In the genomic region with DNA sequence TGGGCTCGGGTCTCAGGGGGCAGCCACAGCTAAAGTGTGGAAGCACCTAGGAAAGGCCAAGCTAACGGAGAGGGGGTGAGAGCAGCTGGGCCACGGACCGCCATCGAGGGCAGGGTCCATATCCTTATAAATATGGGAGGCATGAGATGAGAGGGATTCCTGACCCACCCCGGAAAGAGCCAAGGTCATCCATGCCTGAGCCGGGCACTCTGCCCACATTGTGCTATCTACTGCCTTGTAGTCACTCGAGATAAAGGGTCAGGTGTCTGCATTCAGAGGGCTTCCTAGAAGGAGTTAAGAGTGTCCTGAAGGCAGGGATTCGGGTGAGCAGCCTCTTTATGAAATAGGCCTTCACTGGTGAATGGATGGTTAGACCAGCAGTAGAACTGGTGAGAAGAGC, we compare ENCODE assay signal across 20 mouse cellular contexts.
A peak's percentile ranks its signal among the peaks of the same experiment; 100 is the strongest.
DNase-seq lines count a peak whose midpoint lies in the region; ATAC-seq and TF ChIP-seq lines count a peak whose summit lies in the region.
"Had no signal": no experiment of that assay in that cellular context is flagged by ENCODE, and none has a peak within 500 bp of the region (broad histone marks: within the 10 kb centered on the region; RNA-seq: fewer than 3 reads in every experiment).

No protein-coding gene starts in this region.

- H3K36me3 ChIP-seq in heart, embryonic 10.5 days, result peaks cover 37% of the 10 kb centered on the region
- H3K36me3 ChIP-seq in midbrain, embryonic 12.5 days, result peaks cover 20% of the 10 kb centered on the region; the same call in 1 of the 2 replicates
- H3K36me3 ChIP-seq in midbrain, postnatal 0 days (ENCODE audit: insufficient read depth, low read length), result peaks cover 6% of the 10 kb centered on the region
- H3K36me3 ChIP-seq in midbrain, embryonic 14.5 days (ENCODE audit: control insufficient read depth, insufficient read depth, low read length), result 0 out of 2 replicates have a peak, but pooled peaks cover 9% of the 10 kb centered on the region
- H3K36me3 ChIP-seq: stomach, embryonic 15.5 days had no signal

- DNase-seq in heart, embryonic 10.5 days (ENCODE audit: low spot score), result no peak
- no peak for DNase-seq in heart, adult 11 months
- no peak for DNase-seq in midbrain, postnatal 0 days (ENCODE audit: low spot score)
- DNase-seq in adrenal gland, postnatal 36 days, result peak; percentile 54 to 59
- no peak for DNase-seq in midbrain, embryonic 14.5 days
- DNase-seq in embryo, embryonic 9.5 days (ENCODE audit: extremely low spot score), result no peak
- DNase-seq: B cell, adult 2 months; forebrain, postnatal 0 days; gastrocnemius, adult 2 months; kidney, adult 2 months; kidney, postnatal 36 days; layer of hippocampus, adult 9-11 months; liver, embryonic 13.5 days; right cerebral cortex, postnatal 14 days; thymus, postnatal 14 days had no signal

- no peak overlapping the region for H3K4me3 ChIP-seq in heart, embryonic 10.5 days
- no peak overlapping the region for H3K4me3 ChIP-seq in midbrain, embryonic 12.5 days
- no peak overlapping the region for H3K4me3 ChIP-seq in midbrain, postnatal 0 days (ENCODE audit: low read depth, low read length)
- no peak overlapping the region for H3K4me3 ChIP-seq in midbrain, embryonic 14.5 days (replicated peaks; ENCODE audit: low read depth, low read length)
- H3K4me3 ChIP-seq: embryonic facial prominence, embryonic 12.5 days; gastrocnemius, adult 2 months; limb, embryonic 12.5 days; liver, embryonic 13.5 days; stomach, embryonic 15.5 days had no signal

- 0 out of 2 replicates have a peak, but pooled peaks cover 4% of the 10 kb centered on the region for H3K27me3 ChIP-seq in heart, embryonic 10.5 days (ENCODE audit: insufficient read depth, poor library complexity, severe bottlenecking)
- no peaks in the 10 kb centered on the region for H3K27me3 ChIP-seq in midbrain, embryonic 12.5 days
- no peaks in the 10 kb centered on the region for H3K27me3 ChIP-seq in midbrain, postnatal 0 days (ENCODE audit: insufficient read depth, low read length)
- H3K27me3 ChIP-seq in midbrain, embryonic 14.5 days (ENCODE audit: control insufficient read depth, insufficient read depth, low read length), result no peaks in the 10 kb centered on the region
- H3K27me3 ChIP-seq: embryonic facial prominence, embryonic 12.5 days; limb, embryonic 12.5 days; liver, embryonic 13.5 days; stomach, embryonic 15.5 days had no signal

- no peak for ATAC-seq in midbrain, embryonic 12.5 days (ENCODE audit: low FRiP score, low read depth)
- no peak for ATAC-seq in midbrain, postnatal 0 days (ENCODE audit: low FRiP score)
- no peak for ATAC-seq in midbrain, embryonic 14.5 days (ENCODE audit: low FRiP score, low TSS enrichment)
- no peak for ATAC-seq in activated CD4-positive, CD25-positive, alpha-beta regulatory T cell, adult 4 months
- ATAC-seq: forebrain, postnatal 0 days had no signal

- H3K9me3 ChIP-seq in heart, embryonic 10.5 days, result no peaks in the 10 kb centered on the region
- 0 out of 2 replicates have a peak, but pooled peaks cover 2% of the 10 kb centered on the region for H3K9me3 ChIP-seq in midbrain, embryonic 12.5 days
- no peaks in the 10 kb centered on the region for H3K9me3 ChIP-seq in midbrain, postnatal 0 days (ENCODE audit: low read length)
- H3K9me3 ChIP-seq in midbrain, embryonic 14.5 days (ENCODE audit: control insufficient read depth, low read length), result no peaks in the 10 kb centered on the region
- H3K9me3 ChIP-seq: embryonic facial prominence, embryonic 12.5 days; limb, embryonic 12.5 days; liver, embryonic 13.5 days; stomach, embryonic 15.5 days had no signal

- WGBS in heart, embryonic 10.5 days, result 73% methylated on average over 9 of the region's 9 CpGs
- 83% methylated on average over 9 of the region's 9 CpGs for WGBS in midbrain, embryonic 12.5 days
- 84% methylated on average over 9 of the region's 9 CpGs for WGBS in midbrain, postnatal 0 days
- 85% methylated on average over 9 of the region's 9 CpGs for WGBS in midbrain, embryonic 14.5 days

- TF ChIP-seq CTCF in midbrain, postnatal 0 days (IDR thresholded peaks at IDR 0.05), result no peak

- peaks cover 41% of the 10 kb centered on the region for H3K4me1 ChIP-seq in heart, embryonic 10.5 days
- peaks cover 40% of the 10 kb centered on the region for H3K4me1 ChIP-seq in midbrain, embryonic 12.5 days
- peaks cover 20% of the 10 kb centered on the region for H3K4me1 ChIP-seq in midbrain, postnatal 0 days (ENCODE audit: insufficient read depth, low read length)
- peaks cover 43% of the 10 kb centered on the region for H3K4me1 ChIP-seq in midbrain, embryonic 14.5 days (ENCODE audit: control insufficient read depth, insufficient read depth, low read length)

- no peak overlapping the region for H3K4me2 ChIP-seq in midbrain, embryonic 12.5 days (replicated peaks)
- no peak overlapping the region for H3K4me2 ChIP-seq in midbrain, postnatal 0 days (ENCODE audit: low read depth, low read length, poor library complexity, severe bottlenecking)
- H3K4me2 ChIP-seq in midbrain, embryonic 14.5 days (ENCODE audit: low read length), result no peak overlapping the region
- H3K4me2 ChIP-seq: embryonic facial prominence, embryonic 12.5 days; limb, embryonic 12.5 days; liver, embryonic 13.5 days; stomach, embryonic 15.5 days had no signal

- H3K27ac ChIP-seq in heart, embryonic 10.5 days, result peak overlapping the region; percentile 56; the same call in 1 of the 2 replicates
- no peak overlapping the region for H3K27ac ChIP-seq in midbrain, embryonic 12.5 days (replicated peaks)
- H3K27ac ChIP-seq in midbrain, postnatal 0 days (ENCODE audit: low read depth, low read length), result no peak overlapping the region
- H3K27ac ChIP-seq in midbrain, embryonic 14.5 days (replicated peaks; ENCODE audit: low read depth, low read length), result peak overlapping the region; percentile 41; the same call in 1 of the 2 replicates
- H3K27ac ChIP-seq: embryonic facial prominence, embryonic 12.5 days; gastrocnemius, adult 2 months; limb, embryonic 12.5 days; liver, embryonic 13.5 days; stomach, embryonic 15.5 days had no signal

- H3K9ac ChIP-seq in midbrain, embryonic 12.5 days (replicated peaks), result 0 out of 2 replicates have a peak overlapping the region, but pooled peaks have one; percentile 2
- H3K9ac ChIP-seq in midbrain, postnatal 0 days (replicated peaks; ENCODE audit: low read length, poor library complexity, severe bottlenecking), result no peak overlapping the region
- H3K9ac ChIP-seq in midbrain, embryonic 14.5 days (replicated peaks; ENCODE audit: low read length), result no peak overlapping the region
- H3K9ac ChIP-seq: embryonic facial prominence, embryonic 12.5 days; forebrain, postnatal 0 days; limb, embryonic 12.5 days; liver, embryonic 13.5 days; stomach, embryonic 15.5 days had no signal

Comparison
In these comparisons a context has a peak if more than half of its experiments do, and no peak if none do; other contexts are left out.
1. H3K27ac ChIP-seq: peak in heart, embryonic 10.5 days (single experiment) and midbrain, embryonic 14.5 days (single experiment); none in midbrain, embryonic 12.5 days (single experiment) and midbrain, postnatal 0 days (single experiment).
2. DNase-seq: peak in adrenal gland, postnatal 36 days (2 of 2); none in heart, embryonic 10.5 days (single experiment), heart, adult 11 months (single experiment), midbrain, postnatal 0 days (single experiment), midbrain, embryonic 14.5 days (single experiment) and embryo, embryonic 9.5 days (single experiment).